Mouse (Mus musculus) lung, postnatal 25 days (tissue): ENCODE measurements at regions not wholly inside any gene's neighbourhood (a gene's known extent, or its start where the extent isn't known, plus 50 kb on each side); places are given as distances from the start of the nearest gene placed in this dataset.
"Not testable (repeated sequence)": the region's sequence is repeated elsewhere in the genome, so short reads cannot be mapped to it uniquely, and the experiment has no call there.

Experiments used
- DNase-seq: peaks from one replicate; pipeline ENCODE4 v3.0.0; 2022; ENCODE audit warnings: low spot score

DNA sequence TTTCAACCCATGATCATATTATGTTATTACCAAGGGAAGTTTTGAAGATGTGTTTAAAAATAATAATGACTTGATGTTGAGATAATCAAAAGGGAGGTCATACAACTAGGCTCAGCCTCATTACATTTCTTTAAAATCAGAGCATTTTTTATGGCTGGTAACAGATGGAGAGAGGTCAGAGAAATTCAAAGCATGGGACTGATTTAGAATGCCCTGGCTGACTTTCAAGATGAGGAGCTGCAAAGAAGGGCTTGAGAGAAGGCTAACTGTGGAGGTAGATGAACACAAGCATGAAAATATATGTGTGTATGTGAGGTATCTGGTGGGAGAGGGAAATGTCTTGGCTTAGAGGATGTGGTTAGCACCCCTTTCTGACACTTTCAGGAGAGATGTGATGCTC is 502.6 kb upstream of the Gdi2 start:
- not testable (repeated sequence) for DNase-seq

DNA sequence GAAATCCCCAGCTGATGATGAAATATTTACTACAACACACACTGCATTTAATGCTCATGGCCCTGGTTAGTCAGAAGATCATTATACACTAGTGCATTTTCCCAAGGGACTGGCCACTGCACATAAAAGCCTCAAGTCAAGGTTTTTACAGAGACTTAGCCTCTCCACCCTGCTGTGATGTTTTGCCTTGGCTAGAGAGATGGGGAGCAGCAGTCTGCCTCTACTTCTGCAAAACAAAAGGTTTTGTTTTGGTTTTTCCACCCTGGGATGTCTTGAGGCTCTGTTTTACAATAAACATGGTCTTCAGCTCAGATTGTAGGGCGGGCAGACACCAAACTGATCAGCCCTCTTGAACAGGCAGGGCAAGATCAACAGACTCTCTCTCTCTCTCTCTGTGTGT is 500.9 kb upstream of the Gdi2 start:
- peak; percentile 1 for DNase-seq

DNA sequence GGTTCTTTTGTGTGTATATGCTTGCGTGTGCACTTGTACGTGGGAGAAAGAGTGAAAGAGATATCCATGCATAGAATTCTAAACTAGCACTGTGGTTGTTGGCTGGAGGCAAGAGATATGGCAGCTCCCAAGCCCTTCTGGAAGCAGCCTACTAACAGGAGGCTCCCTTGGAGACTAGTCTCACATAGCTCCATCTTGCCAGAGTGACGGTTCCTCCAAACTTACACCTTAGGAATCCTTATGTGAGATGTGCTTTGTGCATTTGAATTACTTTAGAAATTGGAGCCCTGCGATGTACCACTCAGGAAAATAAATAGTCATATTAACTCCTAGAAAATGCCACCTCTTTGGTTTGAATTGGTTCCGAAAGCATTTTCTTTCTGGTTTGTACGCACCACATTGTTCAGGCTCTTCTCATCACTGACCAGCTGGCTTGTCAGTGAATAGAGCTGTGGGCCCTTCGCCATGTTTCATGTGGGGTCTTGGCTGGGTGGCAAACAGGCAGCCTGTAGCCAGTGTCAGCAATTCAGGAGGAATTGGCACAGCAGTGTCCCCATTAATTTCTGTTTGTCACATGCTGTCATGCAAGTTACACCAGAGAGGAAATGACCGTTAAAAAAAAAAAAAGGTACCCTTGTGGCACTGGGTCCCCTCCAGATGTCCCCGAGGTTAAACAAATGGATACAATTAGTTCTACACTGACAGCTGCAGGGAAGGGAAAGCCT is 491.3 kb upstream of the Gdi2 start:
- not testable (repeated sequence) for DNase-seq

DNA sequence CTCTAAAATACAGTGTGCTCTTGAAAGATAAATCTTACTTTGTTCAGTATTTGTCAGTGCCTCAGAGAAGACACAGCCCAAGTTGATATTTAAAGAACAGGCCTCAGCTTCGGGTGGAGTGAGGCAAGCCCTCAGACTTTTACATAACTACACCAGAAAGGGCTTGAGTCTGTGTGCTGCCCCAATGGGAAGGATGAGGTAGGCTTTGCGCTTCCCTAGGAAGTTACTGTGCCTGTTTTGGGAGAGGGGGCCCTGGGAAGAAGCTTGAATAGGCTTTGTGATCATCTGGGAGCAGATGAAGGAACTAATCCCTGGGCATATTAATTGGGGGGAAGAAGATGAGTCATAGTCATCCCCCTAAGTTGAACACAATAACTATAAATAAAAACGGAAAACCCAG is 454.4 kb upstream of the Gdi2 start:
- not testable (repeated sequence) for DNase-seq

DNA sequence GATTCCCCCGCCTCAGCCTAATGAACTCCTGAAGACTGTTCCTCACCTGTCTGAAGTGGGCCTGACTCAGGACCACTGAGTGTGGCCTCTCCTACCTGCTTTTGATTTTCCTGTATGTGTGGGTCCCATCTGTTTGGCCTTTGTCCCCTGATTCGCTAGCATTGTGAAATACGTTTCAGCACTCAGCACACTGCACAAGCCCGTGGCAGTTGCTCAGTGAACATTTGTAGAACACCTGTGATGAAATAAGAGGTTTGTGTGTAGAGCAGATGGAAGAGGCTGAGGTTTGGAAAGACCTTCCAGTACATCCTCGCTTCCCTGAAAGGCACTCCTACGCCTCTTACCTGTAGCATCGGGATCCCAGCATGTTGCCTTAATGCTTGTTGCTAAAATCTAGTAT is 447.9 kb upstream of the Gdi2 start:
- not testable (repeated sequence) for DNase-seq

DNA sequence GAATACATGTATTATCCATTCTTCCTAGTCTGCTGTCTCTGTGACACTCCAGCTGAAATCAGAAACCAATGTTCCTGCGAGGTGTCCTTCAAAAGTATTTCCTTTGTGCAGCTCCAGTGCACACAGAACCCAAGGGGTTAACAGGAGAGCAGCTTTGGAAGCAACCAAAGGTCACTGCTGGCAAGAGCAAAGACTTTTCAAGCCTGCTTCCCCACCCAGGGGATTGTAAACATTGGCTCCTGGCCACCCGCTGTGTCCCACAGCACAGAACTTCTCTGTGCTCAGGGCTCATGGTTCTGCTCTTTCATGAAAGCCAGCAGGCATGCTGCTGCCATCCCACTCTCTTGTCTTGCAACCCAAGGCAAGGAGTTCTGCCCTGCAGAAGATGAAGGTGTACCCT is 431.3 kb upstream of the Gdi2 start:
- not testable (repeated sequence) for DNase-seq

DNA sequence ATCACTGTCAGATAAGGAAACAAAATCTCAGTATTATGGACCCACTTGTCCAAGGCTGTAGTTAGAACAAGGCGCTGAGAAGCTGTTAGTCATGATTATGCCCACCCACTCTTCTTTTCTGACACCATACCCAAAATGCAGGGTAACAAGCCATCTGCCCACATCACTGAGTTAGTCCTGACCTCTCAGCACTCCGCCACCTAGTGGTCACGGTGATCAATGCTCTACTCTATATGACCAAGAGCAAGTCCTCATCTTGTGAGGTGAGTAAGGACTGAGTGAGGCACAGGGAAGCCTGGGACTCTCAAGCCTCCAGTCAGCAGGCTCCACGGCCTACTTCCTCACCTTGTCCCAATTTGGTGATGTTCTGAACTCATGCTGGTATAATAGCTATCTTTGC is 409.7 kb upstream of the Gdi2 start:
- not testable (repeated sequence) for DNase-seq

DNA sequence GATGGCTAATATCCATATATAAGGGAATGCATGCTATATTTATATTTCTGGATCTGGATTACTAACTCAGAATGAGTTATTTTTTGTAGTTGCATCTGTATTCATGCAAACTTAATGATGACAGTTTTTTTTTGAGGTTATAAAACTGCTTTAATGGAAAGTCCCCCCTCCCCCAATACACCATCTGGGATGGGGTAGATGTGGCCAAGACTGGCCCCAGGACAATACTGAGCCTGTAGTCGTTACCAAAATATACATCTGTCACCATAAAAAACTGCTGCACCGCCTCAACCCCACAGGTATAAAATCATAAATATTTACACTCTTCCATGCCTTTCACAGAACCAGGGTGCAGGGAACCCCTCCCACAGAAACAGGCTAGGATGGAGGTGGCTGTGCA is 400.6 kb upstream of the Gdi2 start:
- not testable (repeated sequence) for DNase-seq

DNA sequence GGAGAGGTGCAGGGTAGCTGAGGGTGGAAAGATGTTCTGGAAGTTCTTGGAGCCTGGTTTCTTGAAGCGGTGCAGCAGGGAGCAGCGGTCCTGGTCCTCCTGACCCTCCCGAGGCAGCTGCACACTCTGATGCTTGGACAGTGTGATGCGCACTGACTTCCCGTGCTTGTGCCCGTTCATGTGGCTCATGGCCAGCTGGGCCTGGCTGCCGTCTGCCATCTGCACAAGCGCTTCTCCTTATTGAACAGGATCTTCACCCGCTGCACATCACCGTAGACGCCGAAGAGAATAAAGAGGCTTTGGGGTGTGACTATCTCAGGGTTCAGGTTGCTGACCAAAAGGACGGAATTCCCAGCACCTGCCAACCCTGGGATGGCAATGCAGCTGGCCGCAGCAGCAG is 399.2 kb upstream of the Gdi2 start:
- no peak for DNase-seq

DNA sequence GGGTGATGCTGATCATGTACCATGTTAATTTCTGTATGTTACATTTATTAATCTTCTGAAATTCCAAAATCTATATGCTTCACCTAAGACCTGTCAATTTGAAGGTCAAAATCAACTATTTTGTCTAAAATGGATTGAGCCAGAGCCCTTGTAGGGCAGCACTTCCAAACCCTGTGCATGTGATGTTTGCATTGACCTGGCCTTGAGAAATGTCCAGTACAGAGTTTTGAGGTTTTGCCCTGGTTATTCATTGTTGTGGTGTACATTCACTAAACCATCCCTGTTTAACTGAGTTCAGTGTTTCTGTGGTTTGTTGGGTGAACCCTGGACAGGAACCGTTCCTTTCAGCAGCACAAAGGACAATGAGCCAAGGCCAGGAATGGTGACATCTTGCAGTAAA is 392.4 kb upstream of the Gdi2 start:
- DNase-seq: not testable (repeated sequence)
